Mouse (Mus musculus): ENCODE results near the gene 4833439L19Rik.

4833439L19Rik gene

DNA sequence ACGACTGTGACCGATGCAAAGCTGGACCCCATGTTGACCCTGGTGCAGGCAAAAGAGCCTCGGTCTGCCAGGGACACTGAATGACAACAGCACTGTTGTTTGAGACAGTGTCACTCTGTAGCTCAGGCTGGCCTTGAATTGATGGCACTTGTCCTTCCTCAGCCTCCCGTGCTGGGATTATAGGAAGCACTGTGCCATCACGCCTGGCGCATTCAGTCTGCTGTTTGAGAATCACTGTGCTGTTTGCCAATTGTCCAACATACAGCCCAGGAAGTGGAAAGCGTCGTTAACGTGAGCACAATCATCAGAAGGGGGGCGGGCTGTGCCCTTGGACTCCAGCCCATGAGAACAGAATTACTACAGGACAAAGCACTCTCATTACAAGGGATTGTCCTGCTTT, 16.9 kb upstream of the 4833439L19Rik start:
- no peak for DNase-seq (ENCODE audit: low read depth)

DNA sequence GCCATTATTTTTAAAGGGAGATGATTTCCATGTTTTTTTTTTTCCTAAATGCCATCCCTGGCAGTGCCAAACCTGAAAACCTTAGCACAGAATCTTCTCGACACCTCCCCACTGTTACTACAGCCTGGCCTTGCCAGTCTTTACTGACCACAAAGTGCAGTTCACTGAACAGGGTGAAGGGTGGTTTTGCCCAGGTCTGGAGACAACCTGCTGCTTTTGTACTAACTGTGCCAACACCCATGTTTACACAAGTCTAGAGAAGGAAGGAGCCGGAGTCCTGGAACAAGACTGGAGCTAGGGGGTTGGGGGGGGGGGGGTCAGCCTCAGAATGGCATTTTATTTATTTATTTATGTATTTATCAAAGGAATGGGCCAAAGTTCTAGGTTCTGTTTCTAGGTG, 16.1 kb upstream of the 4833439L19Rik start:
- no peak for DNase-seq (ENCODE audit: low read depth)

GRCm38 (mm10) chr13:54577652-54578507, 12.6 kb upstream of the 4833439L19Rik start:
- no peak for DNase-seq (ENCODE audit: low read depth)

DNA sequence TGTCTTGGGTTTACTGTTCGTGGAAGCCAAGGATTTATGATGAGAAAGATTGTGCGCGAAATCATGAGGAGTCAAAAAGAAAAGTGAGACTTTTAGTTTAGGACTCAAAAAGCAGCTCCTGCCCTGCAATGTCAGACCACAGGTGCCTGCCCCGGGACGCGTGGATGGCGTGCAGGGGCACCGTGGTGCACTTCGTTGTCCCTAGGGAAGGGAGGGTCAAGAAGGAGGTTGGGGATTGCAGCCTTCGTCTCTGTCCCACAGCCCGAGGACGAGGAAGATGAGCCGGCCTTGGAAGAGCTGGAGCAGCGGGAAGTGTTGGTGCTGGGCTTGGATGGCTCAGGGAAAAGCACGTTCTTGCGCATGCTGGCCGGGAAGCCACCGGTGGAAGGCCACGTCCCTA, 10.3 kb upstream of the 4833439L19Rik start:
- DNase-seq (ENCODE audit: low read depth): no peak

GRCm38 (mm10) chr13:54574854-54575481, 9.7 kb upstream of the 4833439L19Rik start, which contains the start of gene Arl10:
Arl10 (plus strand) TSS chr13:54575015.
- no peak for DNase-seq (ENCODE audit: low read depth)

- DNase-seq (ENCODE audit: low read depth): no peak
These were observed 7.4 kb upstream of the 4833439L19Rik start for GRCm38 (mm10) chr13:54572621-54573020.

DNA sequence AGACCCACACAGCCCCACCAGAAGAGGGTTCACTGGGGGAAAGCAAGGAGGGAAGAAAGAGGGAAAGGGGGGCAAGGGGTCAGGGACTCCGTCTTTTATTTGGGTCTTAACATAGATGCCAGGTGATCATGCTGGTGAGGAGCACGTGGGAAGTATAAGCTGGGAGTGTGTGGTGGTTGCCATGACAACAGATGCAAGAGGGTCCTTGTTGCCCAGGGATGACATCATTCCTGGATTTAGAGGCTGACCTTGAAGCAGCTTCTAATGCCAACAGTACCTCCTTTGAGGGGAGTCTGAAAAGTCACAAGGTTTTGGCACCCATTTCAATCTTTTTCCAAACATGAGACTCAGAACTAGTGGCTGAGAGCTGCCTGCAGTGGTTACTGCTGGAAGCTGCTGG, 6.4 kb upstream of the 4833439L19Rik start:
- DNase-seq (ENCODE audit: low read depth): no peak

GRCm38 (mm10) chr13:54570736-54571135, 5.5 kb upstream of the 4833439L19Rik start:
- no peak for DNase-seq (ENCODE audit: low read depth)

GRCm38 (mm10) chr13:54569282-54569681, 4.0 kb upstream of the 4833439L19Rik start:
- DNase-seq (ENCODE audit: low read depth): no peak

DNA sequence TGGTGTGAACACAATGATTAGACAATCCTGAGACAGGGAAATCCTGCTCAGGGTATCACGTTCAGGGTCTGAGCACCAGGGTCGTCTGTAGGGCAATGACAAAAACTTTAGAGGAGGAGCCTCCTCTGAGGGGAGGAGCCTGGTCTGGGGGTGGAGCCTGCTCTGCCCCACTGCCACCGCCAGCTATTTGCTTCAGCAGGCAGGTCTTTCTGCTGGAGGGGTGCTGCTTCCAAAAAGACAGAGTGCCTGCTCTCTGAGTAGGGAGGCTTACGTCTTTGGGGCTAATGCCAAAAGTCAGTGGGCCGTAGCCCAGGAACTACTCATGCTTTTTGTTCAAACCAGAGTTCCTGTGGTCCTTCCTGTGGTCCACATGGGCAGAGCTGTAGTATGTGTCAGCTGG, 3.1 kb upstream of the 4833439L19Rik start:
- no peak for DNase-seq (ENCODE audit: low read depth)

- no peak for DNase-seq (ENCODE audit: low read depth)
These were observed 535 bp upstream of the 4833439L19Rik start for GRCm38 (mm10) chr13:54565594-54566345.

GRCm38 (mm10) chr13:54564232-54565200, 719 bp downstream of the 4833439L19Rik start:
- DNase-seq (ENCODE audit: low read depth): no peak

- no peak for DNase-seq (ENCODE audit: low read depth)
These were observed 2.7 kb downstream of the 4833439L19Rik start for GRCm38 (mm10) chr13:54562562-54562961.

- no peak for DNase-seq (ENCODE audit: low read depth)
These were observed 4.6 kb downstream of the 4833439L19Rik start for GRCm38 (mm10) chr13:54560608-54561007.

DNA sequence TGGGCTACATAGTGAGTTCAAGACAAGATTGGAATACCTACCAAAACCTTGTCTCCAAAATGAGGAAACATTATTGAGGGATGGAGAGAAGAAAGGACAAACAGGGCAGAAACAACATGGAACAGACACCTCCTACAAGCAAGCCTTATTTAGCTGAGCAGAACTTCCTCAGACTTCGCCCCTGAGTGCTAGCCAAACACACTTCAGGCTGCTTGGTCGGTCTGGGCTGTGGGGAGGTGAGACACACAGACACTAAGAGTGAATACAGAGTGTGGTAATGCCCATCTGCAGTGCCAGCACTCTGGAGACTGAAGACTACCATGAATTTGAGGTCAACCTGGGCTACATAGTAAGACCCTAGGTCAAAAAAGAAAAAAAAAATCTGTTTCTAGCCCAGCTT, 5.6 kb downstream of the 4833439L19Rik start:
- DNase-seq (ENCODE audit: low read depth): no peak

GRCm38 (mm10) chr13:54557652-54558051, 7.6 kb downstream of the 4833439L19Rik start:
- DNase-seq (ENCODE audit: low read depth): no peak

DNA sequence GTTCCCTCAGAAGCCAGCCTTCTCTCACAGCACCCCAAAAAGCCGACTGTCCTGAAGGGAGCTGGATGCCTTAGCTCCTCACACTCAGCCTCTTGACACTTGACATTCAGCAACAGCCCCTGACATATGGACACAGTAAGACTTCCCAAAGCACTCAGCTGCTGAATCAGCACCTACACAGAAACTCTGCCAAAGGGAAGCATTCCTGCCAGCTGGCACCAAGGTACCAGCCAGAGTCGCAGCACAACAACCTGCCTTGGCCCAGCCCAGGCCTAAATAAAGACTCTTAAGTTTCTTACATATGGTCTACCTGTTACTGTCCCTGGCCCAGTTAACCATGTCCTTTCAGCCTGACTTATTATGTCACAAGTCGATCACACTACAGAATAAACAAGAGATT, 8.4 kb downstream of the 4833439L19Rik start:
- DNase-seq (ENCODE audit: low read depth): no peak

DNA sequence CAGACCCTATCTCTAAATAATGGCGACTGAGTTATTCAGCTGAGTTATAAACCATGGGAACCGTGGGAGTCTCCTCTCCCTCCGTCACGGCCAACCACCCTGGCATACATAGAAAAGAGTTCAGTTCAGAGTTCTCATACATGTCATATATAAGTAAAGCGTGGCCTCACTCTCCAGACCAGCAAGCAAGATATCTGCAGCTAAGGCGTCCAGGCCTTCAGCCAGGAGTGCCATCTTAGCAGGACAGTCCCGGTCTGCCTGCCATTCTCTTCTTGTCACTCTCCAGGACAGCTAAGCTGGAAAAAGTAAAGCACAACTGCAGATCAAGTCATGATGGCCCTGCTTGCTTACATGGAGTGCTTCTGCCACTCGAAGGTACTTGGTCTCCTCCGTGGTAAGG, 9.1 kb downstream of the 4833439L19Rik start:
- DNase-seq (ENCODE audit: low read depth): no peak

DNA sequence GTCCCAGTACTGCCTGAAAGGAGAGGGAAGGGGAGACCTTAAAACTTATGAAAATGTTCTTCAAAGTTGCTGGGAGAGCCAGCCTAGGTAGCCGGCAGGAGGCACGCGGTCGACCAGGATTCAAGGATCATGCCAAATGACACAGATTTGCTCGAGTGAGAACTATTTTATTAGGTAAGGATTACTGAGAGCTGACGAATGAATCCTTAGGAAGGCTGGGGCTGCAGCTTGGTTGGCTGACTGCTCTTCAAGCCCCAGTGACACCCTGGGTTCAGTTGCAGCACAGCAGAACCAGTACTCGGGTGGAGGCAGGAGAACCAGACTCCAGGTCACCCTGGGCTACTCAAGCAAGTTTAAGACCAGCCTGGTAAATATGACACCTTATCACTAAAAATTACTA, 17.2 kb downstream of the 4833439L19Rik start:
- DNase-seq (ENCODE audit: low read depth): no peak

DNA sequence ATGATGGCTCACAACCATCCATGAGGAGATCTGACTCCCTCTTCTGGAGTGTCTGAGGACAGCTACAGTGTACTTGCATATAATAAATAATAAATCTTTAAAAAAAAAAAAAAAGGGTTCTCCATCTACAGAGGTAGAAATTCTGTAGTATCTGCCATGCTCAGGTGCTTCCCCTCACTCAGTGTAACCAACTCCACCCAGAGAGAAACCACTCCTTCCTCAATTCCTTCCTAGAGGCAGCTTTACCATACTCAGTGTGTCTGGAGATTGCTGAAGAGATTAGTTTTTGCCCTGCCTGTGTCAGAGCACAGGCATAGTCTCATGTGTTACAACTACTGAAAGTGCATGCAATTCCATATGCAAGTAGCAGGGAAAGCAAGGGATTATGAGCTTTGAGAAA, 33.1 kb downstream of the 4833439L19Rik start:
- DNase-seq (ENCODE audit: low read depth): no peak

- DNase-seq (ENCODE audit: low read depth): no peak
These were observed 38.1 kb downstream of the 4833439L19Rik start for GRCm38 (mm10) chr13:54527140-54527539.

DNA sequence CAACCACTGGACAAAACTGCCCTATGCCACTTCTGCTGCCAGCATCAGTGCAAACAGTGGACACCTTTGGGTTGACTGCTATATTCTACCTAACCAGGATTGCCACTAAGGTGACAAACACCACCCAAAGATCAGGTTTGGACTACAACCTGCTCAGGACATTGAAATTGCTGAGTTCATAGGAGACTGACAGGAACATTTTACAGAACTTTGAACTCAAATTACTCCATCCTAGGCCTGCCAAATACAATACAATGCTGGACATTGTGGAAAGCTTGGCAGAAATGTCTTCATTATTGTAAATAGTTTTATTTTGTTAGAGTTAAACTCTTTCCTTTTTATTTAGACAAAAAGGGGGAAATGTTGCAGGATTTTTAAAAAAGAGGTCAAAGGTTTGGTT, 44.1 kb downstream of the 4833439L19Rik start:
- DNase-seq (ENCODE audit: low read depth): no peak

Data from c-Kit-positive CD71-negative TER-119-negative erythroid progenitor cells, embryonic 14.5 days (primary cell).